Mouse (Mus musculus): ENCODE measurements around the gene Sec31a. TPM values are rescaled to one million over a fixed set of nuclear protein-coding genes. Genes with fewer than 3 reads are reported as not detected.

Sec31a gene
- total RNA-seq, 2 experiments from 2014 or later: 115 to 121 TPM

- intact Hi-C loops (cut with DNase I): no loop called here
- no peak for DNase-seq (ENCODE audit: low spot score in 2 of 2)
These were observed 1.4 kb downstream of the Sec31a start for GRCm38 (mm10) chr5:100414474-100415196.

GRCm38 (mm10) chr5:100412886-100413285 lies 3.1 kb downstream of the Sec31a start:
- no peak for DNase-seq (ENCODE audit: low spot score in 2 of 2)
- intact Hi-C loops (cut with DNase I): no loop called here

DNA sequence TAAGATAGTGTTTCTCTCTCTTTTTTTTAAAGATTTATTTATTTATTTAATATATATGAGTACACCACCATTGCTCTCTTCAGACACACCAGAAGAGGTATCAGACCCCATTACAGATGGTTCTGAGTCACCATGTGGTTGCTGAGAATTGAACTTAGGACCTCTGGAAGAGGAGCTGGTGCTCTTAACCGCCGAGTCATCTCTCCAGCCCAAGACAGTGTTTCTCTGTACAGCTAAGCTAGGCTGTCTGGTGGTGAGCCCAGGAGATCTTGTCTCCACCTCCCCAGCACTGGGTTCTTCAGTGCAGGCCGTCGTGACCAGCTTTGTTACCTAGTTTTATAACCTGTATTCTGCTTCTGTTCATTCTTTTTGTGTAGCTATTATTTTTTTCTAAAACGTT lies 5.8 kb downstream of the Sec31a start:
- intact Hi-C loops (cut with DNase I): no loop called here
- no peak for DNase-seq (ENCODE audit: low spot score in 2 of 2)

DNA sequence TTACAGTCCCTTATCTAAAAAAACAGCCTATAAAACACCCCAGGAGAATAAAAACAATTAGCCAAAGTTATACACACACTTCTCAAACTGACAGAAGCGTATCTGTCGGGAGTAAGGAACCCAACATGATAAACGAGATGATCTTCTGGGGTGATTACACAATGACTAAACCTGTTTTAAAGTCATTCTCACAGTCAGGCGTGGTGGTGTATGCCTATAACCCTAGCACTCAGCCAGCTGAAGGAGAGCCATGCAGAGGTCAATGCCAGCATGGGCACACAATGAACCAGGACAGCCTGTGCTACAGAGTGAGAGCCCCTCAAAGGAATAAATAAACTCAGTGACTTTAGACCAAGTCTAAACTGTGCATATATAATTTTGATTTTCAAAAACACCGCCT lies 7.5 kb downstream of the Sec31a start:
- no peak for DNase-seq (ENCODE audit: low spot score in 2 of 2)
- intact Hi-C loops (cut with DNase I): no loop called here

- intact Hi-C loops (cut with DNase I): no loop called here
These were observed 19.3 kb downstream of the Sec31a start for GRCm38 (mm10) chr5:100396753-100397152.

GRCm38 (mm10) chr5:100393681-100394080 lies 22.4 kb downstream of the Sec31a start:
- intact Hi-C loops (cut with DNase I): no loop called here
- DNase-seq (ENCODE audit: low spot score in 2 of 2): no peak

More at GRCm38 (mm10) chr5:100396753-100397152, 19.3 kb downstream of the Sec31a start:
- peak in 1 of 2 experiments; percentile 21 for DNase-seq (ENCODE audit: low spot score in 2 of 2)

- intact Hi-C loops (cut with DNase I): no loop called here
- DNase-seq (ENCODE audit: low spot score in 2 of 2): no peak
These were observed 23.5 kb downstream of the Sec31a start for GRCm38 (mm10) chr5:100392436-100392955.

GRCm38 (mm10) chr5:100383782-100384510 lies 32.1 kb downstream of the Sec31a start:
- intact Hi-C loops (cut with DNase I): no loop called here
- DNase-seq (ENCODE audit: low spot score in 2 of 2): no peak

GRCm38 (mm10) chr5:100381094-100381493 lies 34.9 kb downstream of the Sec31a start:
- intact Hi-C loops (cut with DNase I): no loop called here
- DNase-seq (ENCODE audit: low spot score in 2 of 2): peak; percentile 57 to 62

GRCm38 (mm10) chr5:100380277-100380676 lies 35.8 kb downstream of the Sec31a start:
- intact Hi-C loops (cut with DNase I): no loop called here
- no peak for DNase-seq (ENCODE audit: low spot score in 2 of 2)

- intact Hi-C loops (cut with DNase I): no loop called here
- DNase-seq (ENCODE audit: low spot score in 2 of 2): no peak
These were observed 37.1 kb downstream of the Sec31a start for GRCm38 (mm10) chr5:100378981-100379380.

- no peak for DNase-seq (ENCODE audit: low spot score in 2 of 2)
- intact Hi-C loops (cut with DNase I): no loop called here
These were observed 37.8 kb downstream of the Sec31a start for GRCm38 (mm10) chr5:100378211-100378610.

DNA sequence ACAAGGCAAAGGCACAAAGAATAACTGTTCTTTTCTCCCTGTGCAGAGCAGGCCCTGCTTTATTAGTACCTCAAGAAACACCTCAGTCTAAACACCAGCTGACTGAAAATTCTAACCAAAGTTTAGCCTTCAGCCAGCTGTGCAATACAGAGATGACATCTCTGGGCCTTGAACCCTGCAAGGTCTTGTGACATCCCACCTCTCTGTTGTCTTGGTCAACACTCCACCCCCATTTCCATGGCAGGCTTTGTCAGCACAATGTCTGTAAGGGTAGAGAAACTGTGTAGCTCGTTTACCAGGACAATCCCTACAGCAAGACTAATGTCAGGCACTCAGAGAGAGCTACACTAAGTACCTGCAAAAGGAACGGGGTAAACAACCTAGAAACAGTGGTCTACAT lies 38.7 kb downstream of the Sec31a start:
- no peak for DNase-seq (ENCODE audit: low spot score in 2 of 2)
- intact Hi-C loops (cut with DNase I): no loop called here

DNA sequence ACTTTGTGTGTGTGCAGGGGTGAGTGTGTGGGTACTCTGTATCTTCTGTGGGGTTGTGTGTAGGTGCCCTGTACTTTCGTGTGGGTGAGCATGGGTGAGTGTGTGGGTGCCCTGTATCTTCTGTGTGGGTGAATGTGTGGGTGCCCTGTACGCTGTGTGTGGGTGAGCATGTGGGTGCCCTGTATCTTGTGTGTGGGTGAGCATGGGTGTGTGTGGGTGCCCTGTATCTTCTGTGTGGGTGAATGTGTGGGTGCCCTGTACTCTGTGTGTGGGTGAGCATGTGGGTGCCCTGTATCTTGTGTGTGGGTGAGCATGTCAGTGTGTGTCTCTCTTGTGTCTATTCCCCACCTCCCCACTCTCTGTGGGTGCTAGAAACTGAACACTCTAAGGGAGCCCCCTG lies 41.3 kb downstream of the Sec31a start:
- intact Hi-C loops (cut with DNase I): no loop called here

GRCm38 (mm10) chr5:100373952-100374351 lies 42.1 kb downstream of the Sec31a start:
- DNase-seq (ENCODE audit: low spot score in 2 of 2): peak in 1 of 2 experiments; percentile 38
- intact Hi-C loops (cut with DNase I): no loop called here

More for the DNA sequence above, 41.3 kb downstream of the Sec31a start:
- no peak for DNase-seq (ENCODE audit: low spot score in 2 of 2)

DNA sequence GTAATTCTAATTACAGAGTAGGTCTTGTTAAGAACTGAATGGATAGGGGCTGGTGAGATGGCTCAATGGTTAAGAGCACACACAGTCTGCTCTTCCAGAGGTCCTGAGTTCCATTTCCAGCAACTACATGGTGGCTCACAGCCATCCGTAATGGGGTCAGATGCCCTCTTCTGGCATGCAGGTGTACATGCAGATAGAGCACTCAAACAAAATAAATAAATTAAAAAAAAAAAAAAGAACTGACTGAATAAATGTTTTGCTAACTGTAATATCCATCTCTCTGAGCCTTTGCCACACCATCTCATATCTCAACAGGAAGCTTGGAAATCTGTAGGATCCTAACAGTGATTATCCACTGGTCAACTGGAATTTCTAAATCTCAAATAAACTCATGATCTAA lies 45.1 kb downstream of the Sec31a start:
- intact Hi-C loops (cut with DNase I): no loop called here
- no peak for DNase-seq (ENCODE audit: low spot score in 2 of 2)

DNA sequence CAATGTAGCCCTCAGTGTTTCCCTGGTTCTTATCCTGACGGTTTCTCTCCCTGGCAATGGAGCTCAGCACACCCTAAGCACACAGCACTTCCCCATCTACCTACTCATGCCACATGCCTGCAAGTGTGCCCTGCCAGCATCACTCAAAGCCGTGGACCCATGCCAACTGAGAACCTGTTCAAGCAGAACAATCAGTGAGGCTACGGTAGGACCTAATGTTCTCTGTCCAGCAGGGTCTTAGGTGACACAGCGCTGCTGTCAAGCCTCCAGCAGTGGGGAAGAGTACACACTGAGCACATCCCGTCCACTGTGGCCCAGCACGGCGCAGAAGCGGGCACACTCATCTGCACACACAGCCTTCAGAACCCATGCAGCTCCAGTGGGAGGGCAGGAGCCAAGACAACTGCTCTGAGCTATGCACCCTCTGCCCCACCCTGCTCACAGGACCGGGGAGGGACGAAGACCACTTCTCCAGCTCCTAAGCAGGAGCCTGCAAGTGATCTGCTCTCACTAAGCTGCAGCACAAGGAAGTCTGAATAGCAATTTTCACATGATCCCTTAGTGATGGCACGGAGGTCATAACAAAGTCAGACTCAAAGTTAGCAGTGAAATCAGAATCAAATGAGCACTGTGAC lies 46.1 kb downstream of the Sec31a start:
- intact Hi-C loops (cut with DNase I): no loop called here
- DNase-seq (ENCODE audit: low spot score in 2 of 2): no peak

DNA sequence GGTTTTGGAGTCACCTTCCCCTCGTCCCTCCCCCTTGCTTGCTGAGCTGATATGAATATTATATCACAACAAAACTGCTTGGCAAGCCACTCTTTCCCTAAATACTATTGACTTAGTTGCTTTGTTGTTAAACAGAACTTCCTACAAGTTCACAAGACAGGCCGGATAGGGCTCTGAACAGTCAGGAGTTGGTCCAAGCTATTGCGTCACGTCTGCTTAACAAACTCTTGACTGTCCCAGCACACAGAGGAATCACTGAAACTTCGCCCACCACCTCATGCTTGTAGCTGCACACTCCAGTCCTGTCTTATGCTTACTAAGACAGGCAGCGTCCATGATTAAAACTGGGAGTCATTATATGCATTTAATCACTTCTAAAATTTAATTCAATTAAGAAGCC lies 46.9 kb downstream of the Sec31a start:
- DNase-seq (ENCODE audit: low spot score in 2 of 2): no peak
- intact Hi-C loops (cut with DNase I): no loop called here

- no peak for DNase-seq (ENCODE audit: low spot score in 2 of 2)
- intact Hi-C loops (cut with DNase I): no loop called here
These were observed 47.5 kb downstream of the Sec31a start for GRCm38 (mm10) chr5:100368527-100368926.

DNA sequence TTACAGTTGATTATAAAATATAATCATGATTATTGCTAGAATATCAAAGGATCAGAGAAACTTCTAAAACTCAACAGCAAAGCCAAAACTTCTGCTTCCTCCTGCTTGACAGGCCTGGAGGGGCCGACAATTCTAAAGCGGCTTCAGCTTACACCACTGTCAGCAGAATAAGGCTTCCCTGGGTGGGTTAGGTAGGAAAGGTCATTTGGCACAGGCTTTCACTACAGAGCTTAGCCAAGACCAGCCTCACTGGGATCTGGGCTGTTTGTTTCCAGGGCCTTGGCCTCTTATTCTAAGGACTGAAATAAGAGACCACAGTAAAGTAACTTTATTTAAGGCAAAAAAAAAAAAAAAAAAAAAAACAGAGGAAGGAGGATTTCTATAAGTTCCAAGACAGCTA lies 49.0 kb downstream of the Sec31a start:
- DNase-seq (ENCODE audit: low spot score in 2 of 2): no peak
- intact Hi-C loops (cut with DNase I): no loop called here
